Mouse (Mus musculus) midbrain, postnatal 0 days (tissue): Measurements from ENCODE around the gene Cd276. TPM values are rescaled to one million over a fixed set of nuclear protein-coding genes. Genes with fewer than 3 reads are reported as not detected.
A peak's percentile ranks its signal among the peaks of the same experiment; 100 is the strongest.

Experiments used
- ATAC-seq: fragments of 200-750 bp; cut with Nextera tagmentation; 2 replicates; pipeline ENCODE4 v1.8.0; 2017; ENCODE audit warnings: moderate number of reproducible peaks, mild to moderate bottlenecking, moderate TSS enrichment, moderate library complexity; ENCODE audit not compliant: low FRiP score
- DNase-seq: peaks from one replicate; pipeline ENCODE4 v3.0.0-alpha.2; 2015; ENCODE audit warnings: low spot score
- H3K27ac ChIP-seq: fragments of 300-500 bp; sonication (generic); 2 replicates; pipeline ENCODE4 v1.5.1; 2014; ENCODE audit warnings: low read depth, mild to moderate bottlenecking, low read length, mixed read lengths
- H3K27me3 ChIP-seq: fragments of 300-500 bp; sonication (generic); 2 replicates; pipeline ENCODE4 v1.6.1; 2014; ENCODE audit warnings: low read length, control low read depth, mixed read lengths; ENCODE audit not compliant: insufficient read depth
- H3K36me3 ChIP-seq: fragments of 300-500 bp; sonication (generic); 2 replicates; pipeline ENCODE4 v1.6.1; 2014; ENCODE audit warnings: low read length, control low read depth, mixed read lengths; ENCODE audit not compliant: insufficient read depth
- H3K4me1 ChIP-seq: fragments of 300-500 bp; sonication (generic); 2 replicates; pipeline ENCODE4 v1.6.1; 2014; ENCODE audit warnings: mild to moderate bottlenecking, control low read depth, antibody characterized with exemption, low read length, mixed read lengths; ENCODE audit not compliant: insufficient read depth
- H3K4me2 ChIP-seq: fragments of 300-500 bp; sonication (generic); 2 replicates; pipeline ENCODE4 v1.6.1; 2014; ENCODE audit warnings: low read depth, mild to moderate bottlenecking, low read length, mixed read lengths; ENCODE audit not compliant: poor library complexity, severe bottlenecking
- H3K4me3 ChIP-seq: fragments of 300-500 bp; sonication (generic); 2 replicates; pipeline ENCODE4 v1.5.1; 2014; ENCODE audit warnings: low read depth, mild to moderate bottlenecking, low read length, moderate library complexity
- H3K9ac ChIP-seq: fragments of 300-500 bp; sonication (generic); replicated peaks from 2 replicates; pipeline ENCODE4 v1.6.1; 2014; ENCODE audit warnings: mild to moderate bottlenecking, low read length, moderate library complexity, mixed read lengths; ENCODE audit not compliant: poor library complexity, severe bottlenecking
- H3K9me3 ChIP-seq: fragments of 300-500 bp; sonication (generic); 2 replicates; pipeline ENCODE4 v1.6.1; 2016; ENCODE audit warnings: low read length, control low read depth
- CTCF ChIP-seq: IDR thresholded peaks from 2 replicates; pipeline ENCODE4 v1.5.1; 2016; ENCODE audit warnings: antibody characterized with exemption, mild to moderate bottlenecking
- WGBS: fragments of 180-500 bp; shearing (Covaris S2); extraction: QIAGEN DNeasy Blood & Tissue Kit; methylation state at CpG from one replicate; pipeline ENCODE4 v1.1.7; 2014; 5-methylcytosine and 5-hydroxymethylcytosine counted together
- polyA plus RNA-seq: library from polyadenylated mRNA; unstranded; fragments of >200 nt; fragmentation: Nextera tagmentation; extraction: Ambion mirVana; gene quantifications from 2 replicates; pipeline ENCODE4 v1.2.1, GENCODE M21; 2015
- total RNA-seq: library from RNA; depleted of rRNA; stranded (reverse); fragments of >200 nt; gene quantifications from 2 replicates; pipeline ENCODE4 v1.2.3, GENCODE M21; 2014; rRNA removed

Cd276 gene
- 23.2 and 25.5 TPM in 2 replicates for total RNA-seq
- polyA plus RNA-seq = 19.3 and 21.5 TPM in 2 replicates

GRCm38 (mm10) chr9:58554908-58555684, at the start of gene Cd276:
Gene Cd276 (minus strand): TSS chr9:58555437.
- no peaks in the 10 kb centered on the region for H3K9me3 ChIP-seq

DNA sequence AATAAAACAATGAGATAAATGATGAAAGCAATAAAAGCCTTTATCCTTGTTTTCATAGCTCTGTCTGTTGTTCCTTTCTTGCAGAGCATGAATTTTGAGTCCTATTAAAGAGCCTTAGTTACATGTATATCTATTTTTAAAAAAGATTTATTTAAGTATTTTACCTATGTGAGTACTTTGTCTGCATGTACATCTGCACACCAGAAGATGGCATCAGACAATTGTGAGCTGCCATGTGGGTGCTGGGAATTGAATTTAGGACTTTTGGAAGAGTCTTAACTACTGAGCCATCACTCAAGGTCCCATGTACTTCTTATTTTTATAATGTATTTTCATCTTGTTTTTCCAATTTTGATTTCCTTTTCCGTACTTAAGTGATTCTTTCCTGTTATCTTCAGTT, 40.1 kb upstream of the Cd276 start:
- Histone ChIP-seq H3K27ac (no peak overlapping the region), H3K27me3 (no peaks in the 10 kb centered on the region), H3K36me3 (no peaks in the 10 kb centered on the region), H3K4me3 (no peak overlapping the region), H3K4me1 (no peaks in the 10 kb centered on the region), H3K9me3 (no peaks in the 10 kb centered on the region), H3K4me2 (no peak overlapping the region), H3K9ac (no peak overlapping the region)
- WGBS = 98% methylated on average over 1 of the region's 1 CpGs
- peak; percentile 6; the same call in 1 of the 2 replicates for TF ChIP-seq CTCF
- ATAC-seq = no peak
- DNase-seq = no peak

More at GRCm38 (mm10) chr9:58554908-58555684, at the start of gene Cd276:
- under 1% methylated on average over 58 of the region's 68 CpGs for WGBS
- no peak for TF ChIP-seq CTCF
- DNase-seq = peak; percentile 86
- ATAC-seq = peak; percentile 75
- Histone ChIP-seq H3K27ac (peak within 1 kb of the TSS; percentile 99), H3K4me1 (peaks cover 14% of the 10 kb centered on the region), H3K4me2 (peak within 1 kb of the TSS; percentile 95), H3K27me3 (no peaks in the 10 kb centered on the region), H3K36me3 (no peaks in the 10 kb centered on the region), H3K4me3 (peak within 1 kb of the TSS; percentile 80), H3K9ac (peak within 1 kb of the TSS; percentile 99)

DNA sequence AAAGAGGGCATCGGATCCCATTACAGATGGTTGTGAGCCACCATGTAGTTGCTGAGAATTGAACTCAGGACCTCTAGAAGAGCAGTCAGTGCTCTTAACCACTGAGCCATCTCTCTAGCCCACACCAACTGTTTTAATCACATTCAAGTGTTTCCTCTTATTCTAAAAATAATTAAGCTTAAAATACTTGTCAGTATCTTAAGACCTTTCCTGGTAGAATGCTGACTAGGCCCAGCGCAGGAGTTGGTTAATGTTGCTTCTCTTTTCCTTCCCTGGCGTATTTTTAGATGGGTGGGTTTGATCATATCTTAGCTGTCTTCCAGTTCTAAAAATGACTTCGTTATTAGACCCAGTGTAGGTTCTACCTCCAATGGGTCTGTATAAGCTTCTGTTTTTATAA, 33.4 kb upstream of the Cd276 start:
- H3K27ac ChIP-seq = no peak overlapping the region
- no peak for DNase-seq
- no peaks in the 10 kb centered on the region for H3K27me3 ChIP-seq
- no peaks in the 10 kb centered on the region for H3K4me1 ChIP-seq
- H3K4me2 ChIP-seq = no peak overlapping the region
- 90% methylated on average over 4 of the region's 4 CpGs for WGBS
- H3K9me3 ChIP-seq = no peaks in the 10 kb centered on the region
- ATAC-seq = no peak
- TF ChIP-seq CTCF = no peak
- no peak overlapping the region for H3K9ac ChIP-seq
- no peak overlapping the region for H3K4me3 ChIP-seq
- no peaks in the 10 kb centered on the region for H3K36me3 ChIP-seq

- ATAC-seq (no peak), DNase-seq (no peak)
- Histone ChIP-seq H3K4me2 (peak overlapping the region; percentile 83), H3K4me1 (peaks cover 3% of the 10 kb centered on the region; the same call in 1 of the 2 replicates), H3K9me3 (no peaks in the 10 kb centered on the region), H3K9ac (no peak overlapping the region), H3K36me3 (no peaks in the 10 kb centered on the region), H3K27me3 (no peaks in the 10 kb centered on the region), H3K27ac (no peak overlapping the region), H3K4me3 (peak overlapping the region; percentile 98; the same call in 1 of the 2 replicates)
- TF ChIP-seq CTCF = no peak
- WGBS = 74% methylated on average over 1 of the region's 1 CpGs
Measured at GRCm38 (mm10) chr9:58584323-58584722, 29.1 kb upstream of the Cd276 start.

DNA sequence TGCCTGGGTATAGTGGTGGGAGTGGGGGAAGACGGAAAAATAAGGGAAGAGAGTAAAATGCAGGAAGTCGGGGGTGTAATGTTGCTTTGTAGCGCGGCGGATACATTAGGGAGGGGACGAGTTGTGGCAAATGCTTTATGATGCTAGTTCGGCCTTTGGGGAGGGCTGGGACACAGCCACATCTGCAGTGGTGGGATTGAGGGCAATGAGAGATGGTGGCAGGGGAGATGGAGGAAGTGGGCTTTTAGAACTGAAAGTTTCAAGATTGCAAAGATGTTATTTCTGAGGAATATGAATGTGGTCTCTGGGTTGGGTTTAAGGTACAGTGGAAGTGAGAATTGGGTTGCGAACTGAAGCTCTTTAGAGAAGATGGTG, 28.0 kb upstream of the Cd276 start:
- TF ChIP-seq CTCF = no peak
- Histone ChIP-seq H3K4me2 (peak overlapping the region; percentile 83), H3K9me3 (no peaks in the 10 kb centered on the region), H3K36me3 (no peaks in the 10 kb centered on the region), H3K4me3 (peak overlapping the region; percentile 98), H3K9ac (peak overlapping the region; percentile 98), H3K27ac (peak overlapping the region; percentile 99), H3K27me3 (no peaks in the 10 kb centered on the region), H3K4me1 (peaks cover 3% of the 10 kb centered on the region; the same call in 1 of the 2 replicates)
- ATAC-seq (no peak), DNase-seq (peak; percentile 10)
- WGBS = 1% methylated on average over 8 of the region's 8 CpGs

DNA sequence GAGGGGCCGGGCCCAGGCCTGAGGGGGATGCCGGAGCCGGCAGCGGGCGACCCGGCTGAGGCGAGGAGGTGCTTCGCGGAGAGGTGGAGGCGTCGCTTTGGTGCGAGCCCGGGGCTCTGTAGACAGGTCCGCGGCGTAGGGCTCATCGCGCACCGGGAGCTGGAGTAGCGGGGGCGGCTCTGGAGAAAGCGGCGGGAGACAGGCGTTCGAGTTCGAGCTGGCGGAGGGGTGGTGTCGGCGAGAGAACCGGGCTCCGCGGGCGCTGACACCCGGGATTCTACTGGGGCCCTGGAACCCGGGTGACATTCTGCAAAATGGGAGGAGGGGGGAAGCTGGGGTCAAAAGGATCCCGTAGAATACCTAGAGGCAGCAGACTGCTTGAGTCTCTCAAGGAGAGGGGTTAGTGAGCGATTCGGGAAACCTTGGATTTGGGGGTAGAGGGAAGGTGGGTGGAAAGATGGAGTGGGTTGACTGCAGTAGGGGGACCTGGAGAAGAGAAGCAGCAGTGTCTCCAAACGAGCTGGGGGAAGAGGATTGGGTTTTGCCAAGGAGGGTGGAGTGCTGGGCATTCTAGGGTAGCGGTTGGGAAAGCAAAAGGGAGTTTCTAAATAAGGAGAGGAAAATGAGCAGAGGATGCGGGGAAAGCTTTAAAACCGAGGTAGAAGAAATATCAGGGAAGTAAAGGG, 27.5 kb upstream of the Cd276 start:
- peak overlapping the region; percentile 99 for H3K27ac ChIP-seq
- no peaks in the 10 kb centered on the region for H3K27me3 ChIP-seq
- ATAC-seq (peak; percentile 74), DNase-seq (peak; percentile 44)
- peaks cover 3% of the 10 kb centered on the region; the same call in 1 of the 2 replicates for H3K4me1 ChIP-seq
- WGBS = under 1% methylated on average over 42 of the region's 42 CpGs
- H3K4me3 ChIP-seq = peak overlapping the region; percentile 98
- H3K4me2 ChIP-seq = peak overlapping the region; percentile 83
- no peaks in the 10 kb centered on the region for H3K9me3 ChIP-seq
- H3K9ac ChIP-seq = peak overlapping the region; percentile 98
- H3K36me3 ChIP-seq = no peaks in the 10 kb centered on the region
- no peak for TF ChIP-seq CTCF
